Mouse (Mus musculus) gastrocnemius, postnatal 4 days (tissue): ENCODE measurements around the gene Lbx2. TPM values are rescaled to one million over a fixed set of nuclear protein-coding genes. Genes with fewer than 3 reads are reported as not detected.

Experiments
- DNase-seq, 2 experiments: peaks; one replicate each; pipeline ENCODE4 v3.0.0; 2021 to 2022; ENCODE audit warnings: low spot score in 2 of 2, mixed read lengths in 2 of 2
- long read RNA-seq, 2 experiments: library from polyadenylated mRNA; stranded (forward); transcript quantifications; one replicate each; pipeline ENCODE4 v2.0.0; 2021
- total RNA-seq, 2 experiments: library from RNA; stranded (reverse); gene quantifications; 2 replicates each; pipeline ENCODE4 v1.2.3; 2021

Gene Lbx2
- not detected for total RNA-seq
- long read RNA-seq, experiment 1, partial matches to known transcripts, result 0 of 1 reads
- long read RNA-seq, experiment 1, other reads (novel, unspliced or antisense), result 0 of 1 reads
- long read RNA-seq, experiment 2, result 0 reads

DNA sequence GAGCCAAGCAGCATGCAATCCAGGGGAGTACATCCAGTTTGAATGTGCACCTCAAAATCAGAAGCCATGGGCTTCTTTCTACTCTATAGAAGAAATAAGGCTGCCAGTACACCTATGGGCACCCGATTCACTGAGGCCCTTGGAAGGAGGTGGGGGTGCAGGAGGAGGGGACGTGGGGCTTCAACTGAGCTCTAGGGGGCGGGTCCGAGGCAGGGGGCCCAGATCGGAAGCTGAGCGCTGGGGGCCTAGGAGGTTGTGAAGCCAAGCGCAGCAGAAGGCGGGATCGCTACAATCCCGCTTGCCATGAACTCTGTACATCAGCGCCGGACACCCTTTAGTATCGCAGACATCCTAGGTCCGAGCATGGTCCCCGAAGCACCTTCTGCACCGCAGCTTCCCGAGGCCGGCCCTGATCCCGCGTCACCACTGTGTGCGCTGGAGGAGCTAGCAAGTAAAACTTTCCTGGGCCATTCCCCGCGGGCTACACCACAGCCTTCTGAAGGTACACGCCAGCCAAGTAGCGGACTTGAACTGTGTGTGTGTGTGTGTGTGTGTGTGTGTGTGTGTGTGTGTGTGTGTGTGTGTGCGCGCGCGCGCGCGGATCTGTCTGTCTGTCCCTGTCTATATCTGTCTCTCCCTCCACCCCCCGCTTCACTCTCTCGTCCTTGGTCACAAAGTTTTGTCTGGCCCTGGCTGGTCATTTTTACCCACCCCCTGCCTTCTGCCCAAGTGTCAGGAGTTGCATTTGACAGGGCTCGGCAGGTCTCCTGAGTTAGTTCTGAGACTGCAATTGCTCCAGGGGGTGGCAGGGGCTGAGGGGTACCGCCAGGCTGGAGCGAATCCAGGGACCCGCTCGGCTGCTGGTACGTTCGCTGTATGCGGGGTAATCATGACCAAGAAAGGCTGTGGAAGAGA lies at the start of gene Lbx2:
Gene Lbx2, plus strand, starts transcription at position 247 of the 915 bp plus-strand sequence.
- no peak for DNase-seq

- no peak for DNase-seq
Observed at GRCm38 (mm10) chr6:83037188-83037587, 49.0 kb upstream of the Lbx2 start.

DNA sequence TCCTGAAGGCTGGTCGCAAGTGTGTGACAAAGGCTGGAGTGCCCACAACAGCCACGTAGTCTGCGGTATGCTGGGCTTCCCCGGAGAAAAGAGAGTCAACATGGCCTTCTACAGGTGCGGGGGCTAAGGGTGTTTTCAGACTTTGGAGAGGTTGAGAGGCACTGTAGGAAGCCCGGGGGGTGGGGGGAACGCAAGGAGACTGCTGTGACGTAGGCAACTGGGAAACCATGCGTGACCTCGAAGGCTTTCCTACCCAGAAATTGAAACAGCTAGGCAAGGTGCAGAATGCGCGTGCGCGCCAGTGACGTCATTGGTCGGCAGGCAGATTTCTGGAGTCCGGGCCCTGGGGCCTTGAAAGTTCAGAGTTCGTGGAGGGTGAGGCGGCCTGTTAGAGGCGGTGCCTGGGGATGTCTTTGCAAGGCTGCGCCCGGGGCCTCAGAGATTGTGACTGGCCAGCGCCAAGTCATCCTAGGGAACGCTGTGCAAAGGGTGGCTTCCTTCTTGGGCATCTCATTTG lies 47.6 kb upstream of the Lbx2 start:
- DNase-seq, result peak; percentile 72 to 86

- DNase-seq, result no peak
Observed at GRCm38 (mm10) chr6:83040601-83041000, 45.6 kb upstream of the Lbx2 start.

DNA sequence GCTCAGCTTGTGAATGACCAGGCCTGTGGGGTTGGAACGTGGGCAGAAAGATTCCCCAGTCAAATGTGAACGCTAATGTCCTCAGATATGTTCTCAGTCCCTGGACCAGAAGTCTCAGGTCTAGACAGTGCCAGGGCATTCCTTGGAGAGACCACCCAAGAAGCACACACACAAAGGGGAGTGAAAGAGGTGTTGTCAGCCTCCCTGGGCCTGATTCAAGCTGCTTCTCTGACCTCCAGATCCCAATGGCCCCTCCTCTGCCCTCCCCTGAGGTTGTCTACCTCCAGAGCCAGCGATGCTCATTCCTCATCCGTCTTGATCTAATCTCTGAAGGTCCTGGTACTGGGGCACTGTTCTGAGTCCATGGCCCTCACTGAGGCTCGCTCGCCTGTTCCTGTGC lies 42.6 kb upstream of the Lbx2 start:
- no peak for DNase-seq

DNA sequence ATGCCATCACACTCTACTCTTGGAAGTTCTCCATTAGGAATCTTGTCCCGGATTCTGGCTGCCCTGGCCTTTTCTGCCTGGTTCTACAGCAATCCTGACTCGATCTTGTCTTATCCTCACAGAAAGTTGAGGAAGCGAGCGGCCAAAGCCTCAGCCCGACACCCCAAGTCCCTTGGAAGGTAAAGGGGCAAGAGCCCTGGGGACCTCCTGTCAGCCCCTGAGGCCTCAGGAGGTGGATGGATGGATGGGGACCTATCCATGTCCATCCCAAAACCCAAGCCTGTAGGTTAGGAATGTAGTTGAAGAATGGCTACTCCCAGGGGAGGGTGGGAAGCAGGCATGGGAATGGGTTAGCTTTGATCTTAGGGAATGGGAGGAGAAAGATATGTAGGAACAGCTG lies 42.2 kb upstream of the Lbx2 start:
- no peak for DNase-seq

DNA sequence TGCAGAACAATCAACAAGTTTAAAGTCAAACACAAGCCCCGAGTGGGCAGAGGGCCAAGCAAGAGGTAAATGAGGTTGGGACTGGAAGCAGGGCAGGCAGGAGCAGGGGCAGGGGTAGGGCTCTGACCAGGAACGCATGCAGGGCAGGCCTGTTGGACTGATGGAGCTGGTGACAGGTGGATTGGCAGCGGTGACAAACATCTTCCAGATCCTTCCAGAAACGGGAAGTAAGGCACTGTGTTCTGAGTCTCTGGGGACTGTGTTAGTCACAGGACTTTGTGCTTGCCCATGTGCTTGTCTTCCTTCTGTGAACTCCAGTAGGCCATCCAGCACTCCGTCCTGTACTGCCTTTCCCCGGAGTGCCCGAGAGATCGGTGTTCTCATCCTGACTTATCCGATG lies 41.4 kb upstream of the Lbx2 start:
- no peak for DNase-seq

- no peak for DNase-seq
Observed at GRCm38 (mm10) chr6:83049367-83049766, 36.8 kb upstream of the Lbx2 start.

DNA sequence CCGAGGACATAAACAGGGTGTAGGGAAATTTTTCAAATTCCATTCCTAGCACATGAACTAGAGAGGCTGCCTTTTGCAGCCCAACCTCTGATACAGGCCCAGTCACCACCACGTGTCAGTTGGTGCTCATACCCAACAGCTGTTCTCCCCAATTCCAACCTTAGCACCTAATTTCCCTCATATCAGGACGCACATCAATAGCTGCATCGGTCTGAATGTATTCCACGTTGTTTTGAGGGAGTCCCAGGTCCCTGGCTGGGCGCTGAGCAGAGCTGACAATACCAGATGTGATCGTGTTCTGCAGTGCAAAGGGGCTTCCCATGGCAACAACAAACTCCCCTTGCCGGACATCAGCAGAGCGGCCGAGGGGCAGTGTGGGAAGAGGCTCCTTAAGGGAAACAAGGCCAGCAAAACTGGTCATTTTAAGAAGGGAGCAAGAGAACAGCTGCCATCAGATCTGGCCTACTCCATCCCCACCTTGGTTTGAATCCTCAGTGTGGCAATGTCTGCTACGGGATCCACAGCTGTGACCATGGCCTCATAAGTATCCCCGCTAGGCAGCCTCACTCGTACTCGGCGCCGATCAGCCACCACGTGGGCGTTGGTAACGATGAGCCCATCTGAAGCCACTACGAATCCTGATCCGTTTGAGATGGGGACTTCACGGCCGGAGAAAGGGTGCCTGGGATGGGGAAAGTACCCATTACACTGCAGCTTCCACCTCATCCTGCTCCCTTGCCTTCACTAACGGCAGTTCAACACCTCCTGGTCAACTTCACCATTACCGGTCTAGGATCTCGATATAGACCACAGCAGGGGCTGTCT lies 32.8 kb upstream of the Lbx2 start:
- no peak for DNase-seq

GRCm38 (mm10) chr6:83054074-83054851 lies 31.9 kb upstream of the Lbx2 start, which contains the start of gene Aup1:
Gene Aup1 (plus strand): TSS chr6:83054521.
- peak; percentile 91 to 95 for DNase-seq

- DNase-seq, result no peak
Observed at GRCm38 (mm10) chr6:83054871-83055431, 31.2 kb upstream of the Lbx2 start, which contains the start of gene Htra2. Gene Htra2 (minus strand): TSS chr6:83055273.

GRCm38 (mm10) chr6:83057790-83058189 lies 28.4 kb upstream of the Lbx2 start, which contains the start of gene Dqx1:
Gene Dqx1 (plus strand): TSS chr6:83057844.
- DNase-seq, result no peak

- no peak for DNase-seq
Observed at GRCm38 (mm10) chr6:83058725-83059124, 27.4 kb upstream of the Lbx2 start.

DNA sequence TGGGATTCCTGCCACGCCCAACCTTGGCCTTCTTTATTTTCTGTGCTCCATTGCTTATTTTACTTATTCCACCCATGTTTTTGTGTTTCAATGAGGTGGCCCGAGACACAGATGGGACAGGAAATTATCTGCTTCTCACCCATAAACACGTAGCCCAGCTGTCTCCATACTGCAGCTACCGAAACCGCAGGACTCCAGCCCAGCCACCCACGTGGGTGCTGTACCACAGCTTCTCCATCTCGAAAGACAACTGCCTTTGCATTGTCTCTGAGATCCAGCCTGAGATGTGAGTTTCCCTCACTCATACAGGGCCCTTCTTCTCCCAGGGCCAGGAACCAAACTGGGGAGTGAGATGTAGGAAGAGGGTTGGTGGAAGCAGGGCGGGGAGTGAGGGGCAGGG lies 20.2 kb upstream of the Lbx2 start:
- no peak for DNase-seq

- no peak for DNase-seq
Observed at GRCm38 (mm10) chr6:83066441-83066840, 19.7 kb upstream of the Lbx2 start.

DNA sequence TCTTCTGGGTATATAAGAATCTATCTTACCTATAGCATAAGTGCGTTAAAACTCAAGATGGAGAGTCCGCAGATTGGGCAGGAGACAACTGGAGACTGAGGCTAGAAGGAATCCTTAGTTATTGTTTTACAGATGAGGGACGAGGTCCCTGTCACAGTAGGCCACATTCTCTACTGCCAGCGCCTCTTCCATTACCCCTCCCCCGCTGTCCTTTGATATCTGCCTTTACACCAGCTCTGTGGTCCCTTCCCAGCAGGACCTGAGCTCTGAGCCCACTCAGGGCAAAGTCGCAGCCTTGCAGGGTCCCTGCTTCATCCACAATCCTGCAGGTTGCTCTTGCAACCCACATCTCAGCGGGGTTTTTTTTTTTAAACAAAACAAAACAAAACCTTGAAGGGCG lies 17.9 kb upstream of the Lbx2 start:
- no peak for DNase-seq

GRCm38 (mm10) chr6:83068706-83069487 lies 17.3 kb upstream of the Lbx2 start:
- peak in 1 of 2 experiments; percentile 18 for DNase-seq

GRCm38 (mm10) chr6:83069488-83070246 lies 16.5 kb upstream of the Lbx2 start:
- DNase-seq, result no peak

GRCm38 (mm10) chr6:83070247-83070310 lies 16.1 kb upstream of the Lbx2 start, which contains the start of gene Tlx2:
Gene Tlx2 (minus strand): TSS chr6:83070293.
- no peak for DNase-seq
